Mouse (Mus musculus) ES-Bruce4 (cell line): ENCODE data around the gene R3hdml. TPM values are rescaled to one million over a fixed set of nuclear protein-coding genes. Genes with fewer than 3 reads are reported as not detected.

Source experiments
- H3K27ac ChIP-seq: 2 replicates; pipeline ENCODE4 v1.5.1; 2012; ENCODE audit warnings: low read length, inconsistent platforms; ENCODE audit not compliant: insufficient read depth
- H3K27me3 ChIP-seq: 2 replicates; pipeline ENCODE4 v1.6.1; 2012; ENCODE audit warnings: mild to moderate bottlenecking, low read length, inconsistent platforms; ENCODE audit not compliant: control insufficient read depth, poor library complexity, insufficient read depth, severe bottlenecking
- H3K36me3 ChIP-seq: 2 replicates; pipeline ENCODE4 v1.6.1; 2012; ENCODE audit warnings: inconsistent platforms, mild to moderate bottlenecking, low read length, moderate library complexity; ENCODE audit not compliant: control insufficient read depth, poor library complexity, insufficient read depth, severe bottlenecking
- H3K4me1 ChIP-seq: one replicate; pipeline ENCODE4 v1.8.1; 2011; ENCODE audit warnings: low read length; ENCODE audit not compliant: control insufficient read depth, insufficient read depth
- H3K4me3 ChIP-seq: 2 replicates; pipeline ENCODE4 v1.5.1; 2011; ENCODE audit warnings: low read depth, mild to moderate bottlenecking, low read length
- H3K9ac ChIP-seq: 2 replicates; pipeline ENCODE4 v1.6.1; 2012; ENCODE audit warnings: low read depth, mild to moderate bottlenecking, inconsistent platforms; ENCODE audit not compliant: poor library complexity, severe bottlenecking
- H3K9me3 ChIP-seq: replicated peaks from 2 replicates; pipeline ENCODE4 v1.6.1; 2012; ENCODE audit warnings: mild to moderate bottlenecking, low read length, inconsistent platforms; ENCODE audit not compliant: control insufficient read depth, poor library complexity, insufficient read depth, severe bottlenecking
- CTCF ChIP-seq: IDR thresholded peaks from one replicate; pipeline ENCODE4 v1.8.1; 2011; ENCODE audit warnings: low read depth, low read length
- EP300 ChIP-seq: IDR thresholded peaks from 2 replicates; pipeline ENCODE4 v1.6.1; 2011; ENCODE audit warnings: low read depth, low read length; ENCODE audit not compliant: insufficient read depth
- POLR2A ChIP-seq: IDR thresholded peaks from one replicate; pipeline ENCODE4 v1.8.1; 2011; ENCODE audit warnings: low read length; ENCODE audit not compliant: insufficient read depth
- polyA plus RNA-seq: library from polyadenylated mRNA; stranded (reverse); fragments of >200 nt; gene quantifications from 2 replicates; pipeline ENCODE4 v1.2.4, GENCODE M21; 2011; ENCODE audit warnings: low read depth; ENCODE audit not compliant: missing spikeins, insufficient read depth, insufficient read length

The R3hdml gene
- polyA plus RNA-seq, 1 experiment = not detected

GRCm38 (mm10) chr2:163537443-163537842 lies 45.3 kb downstream of the R3hdml start:
- TF ChIP-seq POLR2A (no peak), EP300 (no peak)
- Histone ChIP-seq H3K9me3 (no peaks in the 10 kb centered on the region), H3K9ac (no peak overlapping the region)

DNA sequence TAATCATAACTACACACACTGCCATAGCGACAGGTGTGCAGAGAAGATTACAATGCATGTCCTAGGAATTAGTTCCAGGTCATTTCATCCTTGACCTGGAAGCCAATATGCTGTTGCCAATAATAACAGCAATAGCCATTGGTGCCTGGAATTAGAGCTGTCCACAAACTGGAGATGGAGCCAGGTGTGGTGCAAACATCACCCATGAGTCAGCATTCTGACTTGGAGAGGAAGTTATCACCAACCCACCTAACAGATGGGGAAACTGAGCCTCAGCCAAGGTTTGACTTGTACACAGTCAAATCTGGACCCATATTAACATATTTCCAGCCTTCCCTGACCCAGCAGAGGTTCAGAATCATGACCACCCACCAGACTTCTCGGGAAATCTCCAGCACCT lies 46.3 kb downstream of the R3hdml start:
- Histone ChIP-seq H3K4me3 (no peak overlapping the region), H3K4me1 (no peaks in the 10 kb centered on the region), H3K27ac (no peak overlapping the region), H3K36me3 (no peaks in the 10 kb centered on the region), H3K27me3 (no peaks in the 10 kb centered on the region), H3K9ac (no peak overlapping the region), H3K9me3 (no peaks in the 10 kb centered on the region)
- TF ChIP-seq EP300 (no peak), CTCF (no peak), POLR2A (no peak)

More at GRCm38 (mm10) chr2:163537443-163537842, 45.3 kb downstream of the R3hdml start:
- Histone ChIP-seq H3K36me3 (no peaks in the 10 kb centered on the region), H3K27me3 (no peaks in the 10 kb centered on the region), H3K4me3 (no peak overlapping the region), H3K4me1 (no peaks in the 10 kb centered on the region), H3K27ac (no peak overlapping the region)

- H3K9ac ChIP-seq = no peak overlapping the region
- TF ChIP-seq CTCF (no peak), POLR2A (no peak), EP300 (no peak)
These were observed 47.4 kb downstream of the R3hdml start for GRCm38 (mm10) chr2:163539321-163540040.

DNA sequence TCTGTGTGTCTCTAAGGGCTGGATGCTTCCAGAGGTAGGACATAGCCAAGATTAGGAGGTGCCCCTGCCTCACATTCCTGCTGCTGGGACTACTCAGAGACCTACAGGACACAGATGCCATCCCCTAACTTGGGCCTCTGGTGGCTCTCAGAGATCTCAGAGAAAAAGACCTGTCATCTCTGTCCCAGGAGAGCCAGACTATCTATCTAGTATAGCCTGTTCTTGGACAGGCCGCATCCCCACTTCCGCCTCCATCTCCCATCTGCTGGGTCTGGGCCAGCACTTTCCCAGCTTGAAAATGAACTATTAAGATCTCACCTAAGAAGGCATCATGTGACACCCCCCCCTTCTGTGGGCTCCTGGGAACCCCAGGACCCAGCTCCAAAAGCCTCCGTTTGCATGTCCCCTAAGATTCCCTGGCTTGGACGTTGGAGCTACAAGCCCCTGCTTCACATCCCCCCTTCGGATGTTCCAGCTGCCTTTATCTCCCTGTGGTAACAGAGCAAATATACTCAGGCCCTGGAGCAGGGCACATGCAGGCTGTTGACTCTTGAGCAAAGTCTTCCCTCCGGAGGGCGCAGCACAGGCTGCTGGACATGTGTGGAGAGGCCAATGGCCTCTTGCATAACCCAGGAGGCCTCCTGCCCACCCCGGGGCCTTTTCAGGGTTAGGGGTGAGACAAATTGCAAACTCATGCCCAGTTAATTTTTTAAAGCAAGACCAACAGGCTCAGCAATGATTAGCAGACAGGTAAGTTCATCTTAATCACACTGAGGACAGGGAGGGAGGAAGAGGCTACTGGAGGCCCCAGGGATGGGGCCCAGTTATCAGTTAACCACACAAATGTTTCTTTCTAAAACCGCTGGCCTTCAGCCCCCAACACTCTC lies 48.4 kb downstream of the R3hdml start:
- Histone ChIP-seq H3K9ac (no peak overlapping the region), H3K27ac (no peak overlapping the region), H3K4me3 (no peak overlapping the region), H3K9me3 (no peaks in the 10 kb centered on the region), H3K27me3 (no peaks in the 10 kb centered on the region), H3K4me1 (no peaks in the 10 kb centered on the region), H3K36me3 (no peaks in the 10 kb centered on the region)
- TF ChIP-seq EP300 = no peak
- no peak for TF ChIP-seq CTCF
- no peak for TF ChIP-seq POLR2A

More at GRCm38 (mm10) chr2:163539321-163540040, 47.4 kb downstream of the R3hdml start:
- H3K27me3 ChIP-seq = no peaks in the 10 kb centered on the region
- no peaks in the 10 kb centered on the region for H3K4me1 ChIP-seq
- H3K9me3 ChIP-seq = no peaks in the 10 kb centered on the region
- no peaks in the 10 kb centered on the region for H3K36me3 ChIP-seq
- no peak overlapping the region for H3K4me3 ChIP-seq
- no peak overlapping the region for H3K27ac ChIP-seq

DNA sequence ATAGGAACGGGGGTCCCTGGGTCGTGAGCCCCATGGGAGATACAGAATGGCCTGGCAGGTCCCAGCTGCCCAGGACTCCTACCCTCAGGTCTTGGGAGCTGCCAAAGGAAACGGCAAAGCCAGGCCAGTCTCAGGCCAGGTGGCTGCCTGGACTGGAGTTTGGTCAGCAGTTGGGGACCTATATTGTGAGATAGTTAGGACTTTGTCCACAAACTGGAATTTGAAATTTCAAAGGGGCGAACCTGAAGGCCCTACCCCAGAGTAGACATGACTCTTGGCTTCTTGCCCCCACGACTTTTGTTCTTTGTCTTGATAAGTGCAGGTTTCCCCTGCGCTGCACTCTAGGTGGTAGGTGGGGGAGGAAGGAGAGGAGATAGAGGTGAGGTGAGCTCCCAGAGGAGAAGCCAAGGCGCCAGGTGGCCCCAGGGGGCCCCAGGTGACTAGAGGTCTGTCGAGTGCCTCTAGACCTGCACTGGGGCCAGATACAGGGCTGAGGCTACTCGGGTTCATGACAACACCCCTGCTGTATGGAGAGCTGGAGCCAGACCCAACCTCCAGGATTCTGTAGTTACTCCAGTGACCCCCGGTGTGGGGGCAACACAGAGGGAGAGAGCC lies 49.6 kb downstream of the R3hdml start:
- no peaks in the 10 kb centered on the region for H3K27me3 ChIP-seq
- H3K36me3 ChIP-seq = no peaks in the 10 kb centered on the region
- no peak overlapping the region for H3K9ac ChIP-seq
- TF ChIP-seq POLR2A = no peak
- H3K27ac ChIP-seq = no peak overlapping the region
- H3K9me3 ChIP-seq = no peaks in the 10 kb centered on the region
- H3K4me3 ChIP-seq = no peak overlapping the region
- H3K4me1 ChIP-seq = no peaks in the 10 kb centered on the region
